Mouse (Mus musculus): ENCODE results near the gene Rapgef4. TPM values are rescaled to one million over a fixed set of nuclear protein-coding genes. Genes with fewer than 3 reads are reported as not detected.

The Rapgef4 gene
- polyA plus RNA-seq, 1 experiment from 2014 or later, result 28.4 TPM

- Histone ChIP-seq H3K9ac (no peak overlapping the region), H3K4me2 (replicated peaks) (no peak overlapping the region), H3K4me1 (replicated peaks; ENCODE audit: control insufficient read depth, insufficient read depth, low read length) (peaks cover 9% of the 10 kb centered on the region), H3K9me3 (ENCODE audit: control insufficient read depth, low read length) (no peaks in the 10 kb centered on the region), H3K36me3 (replicated peaks; ENCODE audit: control insufficient read depth, insufficient read depth) (no peaks in the 10 kb centered on the region), H3K4me3 (replicated peaks; ENCODE audit: low read length) (no peak overlapping the region), H3K27me3 (ENCODE audit: control insufficient read depth, insufficient read depth, low read length) (no peaks in the 10 kb centered on the region), H3K27ac (no peak overlapping the region)
- DNase-seq (ENCODE audit: low spot score) (no peak), ATAC-seq (ENCODE audit: low FRiP score) (no peak)
- 80% methylated on average over 8 of the region's 8 CpGs for WGBS
These were observed 189.5 kb downstream of the Rapgef4 start for GRCm38 (mm10) chr2:72170546-72170945.

- ATAC-seq (ENCODE audit: low FRiP score) (no peak), DNase-seq (ENCODE audit: low spot score) (no peak)
- Histone ChIP-seq H3K9ac (no peak overlapping the region), H3K27ac (no peak overlapping the region), H3K27me3 (ENCODE audit: control insufficient read depth, insufficient read depth, low read length) (no peaks in the 10 kb centered on the region), H3K4me1 (replicated peaks; ENCODE audit: control insufficient read depth, insufficient read depth, low read length) (peaks cover 11% of the 10 kb centered on the region), H3K4me3 (replicated peaks; ENCODE audit: low read length) (no peak overlapping the region), H3K4me2 (replicated peaks) (no peak overlapping the region), H3K36me3 (replicated peaks; ENCODE audit: control insufficient read depth, insufficient read depth) (no peaks in the 10 kb centered on the region), H3K9me3 (ENCODE audit: control insufficient read depth, low read length) (no peaks in the 10 kb centered on the region)
- WGBS, result 90% methylated on average over 5 of the region's 5 CpGs
These were observed 190.2 kb downstream of the Rapgef4 start for GRCm38 (mm10) chr2:72171204-72171603.

- H3K4me2 ChIP-seq (replicated peaks), result no peak overlapping the region
- peaks cover 16% of the 10 kb centered on the region for H3K4me1 ChIP-seq (replicated peaks; ENCODE audit: control insufficient read depth, insufficient read depth, low read length)
- H3K9me3 ChIP-seq (ENCODE audit: control insufficient read depth, low read length), result no peaks in the 10 kb centered on the region
- H3K27me3 ChIP-seq (ENCODE audit: control insufficient read depth, insufficient read depth, low read length), result no peaks in the 10 kb centered on the region
- no peak overlapping the region for H3K27ac ChIP-seq
- no peak overlapping the region for H3K9ac ChIP-seq
- DNase-seq (ENCODE audit: low spot score) (no peak), ATAC-seq (ENCODE audit: low FRiP score) (no peak)
- 85% methylated on average over 3 of the region's 3 CpGs for WGBS
- no peaks in the 10 kb centered on the region for H3K36me3 ChIP-seq (replicated peaks; ENCODE audit: control insufficient read depth, insufficient read depth)
- no peak overlapping the region for H3K4me3 ChIP-seq (replicated peaks; ENCODE audit: low read length)
These were observed 192.0 kb downstream of the Rapgef4 start for GRCm38 (mm10) chr2:72173010-72173409.

- peaks cover 16% of the 10 kb centered on the region for H3K4me1 ChIP-seq (replicated peaks; ENCODE audit: control insufficient read depth, insufficient read depth, low read length)
- WGBS, result 59% methylated on average over 4 of the region's 4 CpGs
- ATAC-seq (ENCODE audit: low FRiP score) (no peak), DNase-seq (ENCODE audit: low spot score) (no peak)
- H3K27ac ChIP-seq, result no peak overlapping the region
- H3K27me3 ChIP-seq (ENCODE audit: control insufficient read depth, insufficient read depth, low read length), result no peaks in the 10 kb centered on the region
- no peak overlapping the region for H3K9ac ChIP-seq
- no peaks in the 10 kb centered on the region for H3K9me3 ChIP-seq (ENCODE audit: control insufficient read depth, low read length)
- no peak overlapping the region for H3K4me2 ChIP-seq (replicated peaks)
- H3K4me3 ChIP-seq (replicated peaks; ENCODE audit: low read length), result no peak overlapping the region
- no peaks in the 10 kb centered on the region for H3K36me3 ChIP-seq (replicated peaks; ENCODE audit: control insufficient read depth, insufficient read depth)
These were observed 192.8 kb downstream of the Rapgef4 start for GRCm38 (mm10) chr2:72173844-72174243.

- no peak for ATAC-seq (ENCODE audit: low FRiP score)
- H3K9me3 ChIP-seq (ENCODE audit: control insufficient read depth, low read length), result no peaks in the 10 kb centered on the region
- WGBS, result 69% methylated on average over 7 of the region's 7 CpGs
- H3K27ac ChIP-seq, result no peak overlapping the region
- H3K4me3 ChIP-seq (replicated peaks; ENCODE audit: low read length), result no peak overlapping the region
- H3K4me1 ChIP-seq (replicated peaks; ENCODE audit: control insufficient read depth, insufficient read depth, low read length), result peaks cover 11% of the 10 kb centered on the region
- H3K27me3 ChIP-seq (ENCODE audit: control insufficient read depth, insufficient read depth, low read length), result no peaks in the 10 kb centered on the region
- H3K4me2 ChIP-seq (replicated peaks), result no peak overlapping the region
- H3K9ac ChIP-seq, result no peak overlapping the region
- no peak for DNase-seq (ENCODE audit: low spot score)
- H3K36me3 ChIP-seq (replicated peaks; ENCODE audit: control insufficient read depth, insufficient read depth), result no peaks in the 10 kb centered on the region
These were observed 194.5 kb downstream of the Rapgef4 start for GRCm38 (mm10) chr2:72175536-72175935.

GRCm38 (mm10) chr2:72175971-72176370 lies 194.9 kb downstream of the Rapgef4 start:
- peaks cover 11% of the 10 kb centered on the region for H3K4me1 ChIP-seq (replicated peaks; ENCODE audit: control insufficient read depth, insufficient read depth, low read length)
- H3K9me3 ChIP-seq (ENCODE audit: control insufficient read depth, low read length), result no peaks in the 10 kb centered on the region
- ATAC-seq (ENCODE audit: low FRiP score) (no peak), DNase-seq (ENCODE audit: low spot score) (no peak)
- no peaks in the 10 kb centered on the region for H3K27me3 ChIP-seq (ENCODE audit: control insufficient read depth, insufficient read depth, low read length)
- H3K36me3 ChIP-seq (replicated peaks; ENCODE audit: control insufficient read depth, insufficient read depth), result no peaks in the 10 kb centered on the region
- H3K4me3 ChIP-seq (replicated peaks; ENCODE audit: low read length), result no peak overlapping the region
- H3K9ac ChIP-seq, result no peak overlapping the region
- no peak overlapping the region for H3K4me2 ChIP-seq (replicated peaks)
- no peak overlapping the region for H3K27ac ChIP-seq
- 38% methylated on average over 5 of the region's 5 CpGs for WGBS

- Histone ChIP-seq H3K4me1 (replicated peaks; ENCODE audit: control insufficient read depth, insufficient read depth, low read length) (peaks cover 11% of the 10 kb centered on the region), H3K36me3 (replicated peaks; ENCODE audit: control insufficient read depth, insufficient read depth) (no peaks in the 10 kb centered on the region), H3K9ac (no peak overlapping the region), H3K27me3 (ENCODE audit: control insufficient read depth, insufficient read depth, low read length) (no peaks in the 10 kb centered on the region), H3K4me3 (replicated peaks; ENCODE audit: low read length) (no peak overlapping the region), H3K27ac (no peak overlapping the region), H3K9me3 (ENCODE audit: control insufficient read depth, low read length) (no peaks in the 10 kb centered on the region), H3K4me2 (replicated peaks) (no peak overlapping the region)
- ATAC-seq (ENCODE audit: low FRiP score) (no peak), DNase-seq (ENCODE audit: low spot score) (no peak)
- 60% methylated on average over 6 of the region's 6 CpGs for WGBS
These were observed 196.4 kb downstream of the Rapgef4 start for GRCm38 (mm10) chr2:72177214-72178023.

GRCm38 (mm10) chr2:72178025-72178424 lies 197.0 kb downstream of the Rapgef4 start:
- no peak for DNase-seq (ENCODE audit: low spot score)
- H3K27ac ChIP-seq, result no peak overlapping the region
- no peaks in the 10 kb centered on the region for H3K27me3 ChIP-seq (ENCODE audit: control insufficient read depth, insufficient read depth, low read length)
- no peak overlapping the region for H3K4me2 ChIP-seq (replicated peaks)
- ATAC-seq (ENCODE audit: low FRiP score), result no peak
- H3K4me3 ChIP-seq (replicated peaks; ENCODE audit: low read length), result no peak overlapping the region
- 82% methylated on average over 4 of the region's 4 CpGs for WGBS
- no peak overlapping the region for H3K9ac ChIP-seq
- peaks cover 11% of the 10 kb centered on the region for H3K4me1 ChIP-seq (replicated peaks; ENCODE audit: control insufficient read depth, insufficient read depth, low read length)
- no peaks in the 10 kb centered on the region for H3K9me3 ChIP-seq (ENCODE audit: control insufficient read depth, low read length)
- H3K36me3 ChIP-seq (replicated peaks; ENCODE audit: control insufficient read depth, insufficient read depth), result no peaks in the 10 kb centered on the region

GRCm38 (mm10) chr2:72178515-72178914 lies 197.5 kb downstream of the Rapgef4 start:
- Histone ChIP-seq H3K27ac (no peak overlapping the region; the same call in 1 of the 2 replicates), H3K9ac (no peak overlapping the region), H3K4me3 (replicated peaks; ENCODE audit: low read length) (no peak overlapping the region), H3K9me3 (ENCODE audit: control insufficient read depth, low read length) (no peaks in the 10 kb centered on the region), H3K4me1 (replicated peaks; ENCODE audit: control insufficient read depth, insufficient read depth, low read length) (peaks cover 11% of the 10 kb centered on the region), H3K4me2 (replicated peaks) (no peak overlapping the region), H3K36me3 (replicated peaks; ENCODE audit: control insufficient read depth, insufficient read depth) (no peaks in the 10 kb centered on the region), H3K27me3 (ENCODE audit: control insufficient read depth, insufficient read depth, low read length) (no peaks in the 10 kb centered on the region)
- DNase-seq (ENCODE audit: low spot score) (no peak), ATAC-seq (ENCODE audit: low FRiP score) (peak; percentile 78)
- WGBS, result 57% methylated on average over 11 of the region's 11 CpGs

Measured in hindbrain, embryonic 14.5 days (tissue).